Mouse (Mus musculus) gastrocnemius, postnatal 4 days (tissue): ENCODE measurements around the gene Ppp3ca. TPM values are rescaled to one million over a fixed set of nuclear protein-coding genes. Genes with fewer than 3 reads are reported as not detected.

ENCODE experiments used
- DNase-seq, 2 experiments: peaks; one replicate each; pipeline ENCODE4 v3.0.0; 2021 to 2022; ENCODE audit warnings: low spot score in 2 of 2, mixed read lengths in 2 of 2
- total RNA-seq, 2 experiments: library from RNA; stranded (reverse); gene quantifications; 2 replicates each; pipeline ENCODE4 v1.2.3; 2021

Ppp3ca gene
- total RNA-seq, 2 experiments from 2014 or later: 114 to 125 TPM

- DNase-seq: no peak
Observed at GRCm38 (mm10) chr3:136842384-136842783, 172.5 kb downstream of the Ppp3ca start.

GRCm38 (mm10) chr3:136843811-136844491 is 174.0 kb downstream of the Ppp3ca start:
- DNase-seq: no peak

DNA sequence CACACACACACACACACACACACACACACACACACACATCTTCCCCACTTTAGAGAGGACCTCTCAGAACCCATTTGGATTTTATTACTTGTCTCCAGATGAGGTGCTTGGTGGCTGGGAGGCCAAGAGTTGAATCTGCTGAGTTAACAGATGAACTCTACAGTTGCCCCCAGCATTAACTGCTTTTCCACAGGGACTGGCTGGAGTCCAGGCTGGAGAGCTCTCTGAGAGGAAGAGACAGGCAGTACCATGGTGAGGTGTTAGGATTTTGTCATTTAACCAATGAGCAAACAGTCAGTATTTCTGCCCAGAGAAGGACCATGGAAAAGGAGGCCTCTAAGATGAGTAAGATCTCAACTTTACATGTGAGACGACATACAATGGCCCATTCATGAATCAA is 179.1 kb downstream of the Ppp3ca start:
- DNase-seq: no peak

DNA sequence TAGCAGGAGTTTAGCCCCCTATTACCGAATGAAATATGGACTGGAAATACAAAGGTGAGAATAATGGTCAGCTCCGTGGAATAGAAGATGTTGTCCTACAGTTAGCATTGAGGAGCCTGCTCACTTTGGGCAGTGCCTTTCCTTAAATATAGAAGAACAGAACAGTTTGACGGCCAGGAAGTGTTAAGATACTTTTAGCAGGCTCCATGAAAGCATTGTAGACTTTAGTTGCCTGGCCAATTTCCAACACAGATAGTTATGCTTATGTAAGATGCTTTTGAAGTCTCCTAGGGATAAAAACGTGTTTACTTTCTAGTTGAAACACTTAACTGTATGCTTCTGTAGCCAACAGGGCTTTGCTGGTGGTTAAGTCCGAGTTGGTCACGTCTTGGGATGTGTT is 183.0 kb downstream of the Ppp3ca start:
- DNase-seq: no peak

DNA sequence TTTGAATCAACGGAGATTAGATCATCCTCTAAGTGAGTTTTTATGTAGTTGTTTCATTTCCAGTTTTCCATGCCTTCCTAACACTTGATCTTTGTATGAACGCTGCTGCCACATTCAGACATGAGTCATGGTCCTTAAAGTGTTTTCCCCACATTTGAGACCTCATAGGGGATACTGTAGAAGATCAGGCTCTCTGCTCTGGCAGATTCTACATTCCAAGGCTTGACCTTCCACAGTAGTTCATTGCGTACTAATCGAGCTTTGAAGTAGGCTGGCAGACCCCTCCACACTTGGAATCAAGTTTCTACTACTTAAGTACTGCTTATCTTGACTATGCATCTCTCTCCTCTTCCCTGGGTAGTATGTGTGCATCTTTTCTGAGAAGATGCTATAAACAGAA is 183.7 kb downstream of the Ppp3ca start:
- DNase-seq: no peak

GRCm38 (mm10) chr3:136855996-136856395 is 186.1 kb downstream of the Ppp3ca start:
- DNase-seq: no peak

GRCm38 (mm10) chr3:136862051-136862837 is 192.3 kb downstream of the Ppp3ca start:
- no peak for DNase-seq

GRCm38 (mm10) chr3:136863127-136863526 is 193.2 kb downstream of the Ppp3ca start:
- DNase-seq: no peak

DNA sequence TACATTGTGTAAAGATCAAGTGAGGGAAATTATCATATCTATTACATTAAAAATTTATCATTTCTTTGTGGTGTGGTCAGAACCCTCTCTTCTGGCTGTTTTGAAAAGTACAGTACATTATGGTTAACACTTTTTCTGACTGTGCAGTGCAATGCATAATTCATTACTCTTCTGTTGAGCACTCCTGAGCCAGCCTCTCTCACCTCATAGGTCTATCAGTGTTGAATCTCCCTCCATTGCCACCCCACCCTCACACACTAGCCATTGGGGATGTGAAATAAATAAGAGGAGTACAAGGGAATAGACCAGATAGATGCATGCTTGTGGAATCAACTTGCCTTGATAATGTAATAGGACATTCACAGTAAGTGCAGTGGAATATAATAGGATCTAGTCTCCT is 194.4 kb downstream of the Ppp3ca start:
- no peak for DNase-seq

DNA sequence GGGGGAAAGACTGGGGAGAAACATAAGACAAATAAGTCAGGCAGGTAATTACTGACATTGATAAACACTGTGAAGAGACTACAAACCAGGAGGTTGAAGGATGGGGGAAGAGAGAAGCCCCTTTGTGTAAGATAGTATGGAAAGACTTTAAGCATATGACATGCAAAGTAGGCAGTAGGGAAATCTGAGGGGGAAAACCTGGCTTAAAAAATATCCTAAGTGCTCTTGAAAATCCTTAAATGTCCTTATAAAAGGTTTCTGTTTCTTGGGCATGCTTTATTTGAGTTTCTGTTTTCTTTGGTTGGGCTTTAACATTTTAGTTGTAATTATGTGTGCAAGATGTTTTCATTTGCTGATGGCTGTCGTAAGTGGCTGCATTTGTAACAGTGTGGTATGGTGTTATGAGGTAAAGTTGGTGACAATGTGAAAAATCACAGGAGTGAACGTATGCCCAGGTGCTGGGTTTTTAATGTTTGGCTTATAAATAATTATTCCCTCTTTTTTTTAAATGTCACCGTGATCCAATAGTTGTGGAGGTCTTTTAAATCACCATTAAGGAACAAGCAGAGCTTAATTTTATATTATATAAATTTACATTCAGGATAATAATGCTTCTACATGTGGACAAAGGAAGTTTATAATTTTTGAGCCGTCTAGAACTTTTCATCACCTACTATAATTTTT is 195.4 kb downstream of the Ppp3ca start:
- no peak for DNase-seq

GRCm38 (mm10) chr3:136866095-136866494 is 196.2 kb downstream of the Ppp3ca start:
- no peak for DNase-seq

DNA sequence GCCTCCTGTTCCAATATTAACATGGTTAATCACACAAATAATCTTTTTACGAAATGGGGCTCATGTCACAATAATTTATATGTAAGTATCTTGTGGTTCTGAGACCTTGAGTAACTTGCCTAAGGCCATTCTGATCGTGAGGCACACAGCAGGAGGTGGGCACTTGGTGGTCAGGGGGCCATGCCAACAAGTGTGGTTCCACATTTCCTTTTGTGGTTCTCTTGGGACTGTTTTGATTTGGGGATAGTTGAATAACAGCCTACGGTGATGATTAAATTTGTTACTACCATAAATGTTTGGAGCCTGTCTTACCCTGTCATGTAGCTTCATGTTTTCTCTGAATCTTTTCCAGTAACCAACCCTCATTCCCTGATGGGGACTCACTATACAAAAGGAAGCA is 196.6 kb downstream of the Ppp3ca start:
- no peak for DNase-seq

GRCm38 (mm10) chr3:136867366-136867765 is 197.4 kb downstream of the Ppp3ca start:
- no peak for DNase-seq

DNA sequence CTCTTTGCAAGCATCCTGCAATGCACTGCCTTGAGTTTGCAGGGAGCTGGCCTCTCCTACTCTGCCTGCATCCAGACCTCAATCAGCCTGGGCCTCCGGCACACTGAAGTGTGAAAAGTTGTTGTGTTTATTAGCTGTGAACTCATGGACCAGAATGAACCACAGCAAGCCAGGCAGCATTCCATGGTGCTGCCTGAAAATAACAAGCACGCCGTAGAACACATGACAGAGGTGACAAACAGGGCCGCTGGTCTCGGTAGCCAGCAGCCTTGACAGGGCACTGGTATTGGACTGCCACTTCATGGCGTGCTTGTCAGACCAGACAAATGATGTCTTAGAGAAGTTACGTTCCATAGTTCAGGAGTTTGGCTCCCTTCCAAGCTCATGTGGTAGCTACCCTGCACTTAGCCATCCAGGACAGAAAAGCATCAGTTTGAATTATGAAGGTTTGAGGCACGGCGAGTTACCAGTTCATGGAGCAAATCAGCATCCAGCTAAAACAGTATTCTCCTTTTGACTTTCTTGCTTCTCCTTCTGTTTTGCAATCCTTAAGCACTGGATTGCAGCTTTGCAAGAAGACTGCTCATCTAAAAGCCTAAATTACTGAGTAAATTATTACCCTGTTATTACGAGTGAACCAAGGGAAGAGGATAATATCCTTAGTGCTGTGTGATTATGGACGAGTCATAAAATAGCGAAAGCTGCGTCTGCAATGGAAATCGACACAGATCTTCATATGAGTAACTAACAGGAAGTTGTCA is 202.0 kb downstream of the Ppp3ca start:
- no peak for DNase-seq

- DNase-seq: no peak
Observed at GRCm38 (mm10) chr3:136872533-136873095, 202.7 kb downstream of the Ppp3ca start.

DNA sequence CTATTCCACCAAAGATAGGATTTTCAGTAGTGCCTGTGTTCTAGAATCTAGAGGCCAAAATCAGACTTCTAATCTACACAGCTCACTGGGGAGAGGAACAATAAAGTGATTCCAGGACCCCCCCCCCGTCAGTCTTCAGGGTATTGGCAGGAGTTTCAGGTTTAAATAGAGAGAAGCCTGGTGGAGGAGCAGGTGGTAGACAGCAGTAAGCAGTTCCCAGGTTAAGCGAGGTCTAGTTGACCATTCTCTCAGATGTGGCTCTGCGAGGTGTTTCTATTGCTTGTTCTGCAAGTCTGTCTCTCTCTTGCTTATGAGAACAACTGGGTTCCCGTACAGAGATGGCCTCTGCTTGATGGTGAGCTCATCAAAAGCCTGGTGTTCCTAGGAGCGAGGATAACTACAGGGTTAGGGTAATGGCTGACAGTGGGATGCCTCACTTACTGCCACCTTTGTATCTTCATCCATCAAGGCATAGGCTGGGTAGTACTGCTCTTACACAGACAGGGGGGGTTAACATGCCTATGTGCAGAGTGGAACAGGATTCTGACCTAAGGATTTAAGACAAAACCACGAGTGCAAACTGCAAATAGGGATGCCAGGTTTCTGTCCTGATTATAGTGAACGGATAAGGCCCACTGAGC is 204.0 kb downstream of the Ppp3ca start:
- no peak for DNase-seq

- DNase-seq: no peak
Observed at GRCm38 (mm10) chr3:136874566-136874965, 204.6 kb downstream of the Ppp3ca start.

DNA sequence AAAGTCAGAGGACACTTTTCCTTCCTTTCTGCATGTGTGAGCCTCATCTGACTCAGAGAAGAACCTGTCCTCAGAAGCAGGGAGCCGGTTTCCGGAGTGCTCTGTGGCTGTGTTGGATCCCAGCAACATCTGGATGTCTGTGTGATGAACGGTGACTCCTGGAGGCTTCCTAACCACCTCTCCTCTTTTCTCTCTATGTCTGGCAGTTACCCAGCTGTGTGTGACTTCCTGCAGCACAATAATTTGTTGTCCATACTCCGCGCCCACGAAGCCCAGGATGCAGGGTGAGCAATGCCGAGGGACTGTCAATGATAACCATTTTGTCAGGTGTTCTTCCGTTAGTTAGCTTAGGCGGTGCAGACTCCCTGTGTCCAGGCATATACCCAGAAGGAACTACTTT is 217.8 kb downstream of the Ppp3ca start:
- no peak for DNase-seq

DNA sequence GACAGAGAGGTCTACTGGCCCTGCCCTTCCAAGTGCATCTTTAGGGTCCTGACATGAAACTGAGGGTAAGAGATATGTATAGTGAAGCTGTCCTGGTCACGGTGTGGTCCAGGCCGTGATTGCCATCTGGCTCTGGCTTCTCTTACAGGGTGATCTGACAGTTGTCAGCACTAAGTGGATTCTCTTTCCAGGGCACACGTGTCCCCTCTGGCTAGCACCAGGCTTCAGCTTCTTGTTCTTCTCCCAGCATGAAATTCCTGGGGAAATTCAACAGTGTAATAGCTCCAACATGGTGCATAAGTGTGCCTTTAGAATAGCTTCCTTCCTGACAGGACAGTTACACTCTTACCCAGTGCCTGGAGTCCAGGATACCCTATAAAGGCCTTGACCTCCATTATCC is 222.2 kb downstream of the Ppp3ca start:
- no peak for DNase-seq

GRCm38 (mm10) chr3:136893596-136894402 is 223.9 kb downstream of the Ppp3ca start:
- no peak for DNase-seq
